Mouse (Mus musculus) cerebellum, adult 2 months (tissue): ENCODE data around the gene Bcas2.

Experiments used
- CTCF ChIP-seq: fragments of 200-500 bp; IDR thresholded peaks from 2 replicates; pipeline ENCODE4 v1.5.1; 2011; ENCODE audit warnings: low read depth, mild to moderate bottlenecking, control low read depth, low read length, moderate library complexity, borderline replicate concordance; ENCODE audit not compliant: insufficient read depth
- POLR2A ChIP-seq: fragments of 200-500 bp; IDR thresholded peaks from 2 replicates; pipeline ENCODE4 v1.6.1; 2011; ENCODE audit warnings: low read length, control low read depth, borderline replicate concordance; ENCODE audit not compliant: insufficient read depth

DNA sequence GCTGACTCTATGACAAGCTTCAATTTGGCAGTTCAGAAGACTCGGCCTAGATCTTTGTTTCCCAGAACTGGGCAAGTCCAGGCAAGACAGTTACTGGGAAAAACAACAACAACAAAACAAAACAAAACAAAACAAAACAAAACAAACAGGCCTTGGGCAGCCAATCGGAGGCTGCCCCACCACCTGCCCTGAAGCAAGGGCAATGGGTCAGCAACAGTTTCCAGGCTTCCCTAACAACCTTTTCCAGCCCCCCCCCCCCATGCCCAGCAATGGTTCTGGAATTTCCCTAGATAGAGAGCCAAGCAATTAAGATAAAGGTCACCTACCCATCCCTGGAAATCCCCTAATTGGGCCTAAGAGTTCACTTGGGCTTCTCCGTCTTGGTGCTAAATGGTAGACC, 33.0 kb downstream of the Bcas2 start:
- TF ChIP-seq CTCF (no peak), POLR2A (no peak)
